Mouse (Mus musculus) adrenal gland, adult 8-10 months (tissue): ENCODE data around the gene Gm6169. TPM values are rescaled to one million over a fixed set of nuclear protein-coding genes. Genes with fewer than 3 reads are reported as not detected.
"Not testable (repeated sequence)": the region's sequence is repeated elsewhere in the genome, so short reads cannot be mapped to it uniquely, and the experiment has no call there.

Experiments used
- DNase-seq: peaks from one replicate; pipeline ENCODE4 v3.0.0; 2022
- total RNA-seq, 4 experiments: library from RNA; stranded (reverse); gene quantifications; 2 replicates each; pipeline ENCODE4 v1.2.4; 2022

The Gm6169 gene
- total RNA-seq = 10 to 100 TPM in 1 of 4 experiments, 1 to 10 TPM in 2, not detected in 1; 1.5 to 11.2 (median 7.5) TPM

GRCm38 (mm10) chr13:97099187-97099852 lies at the start of gene Gm6169:
TSS of gene Gm6169 (minus strand) at chr13:97099237.
- peak; percentile 17 for DNase-seq

- no peak for DNase-seq
These were observed 46.8 kb upstream of the Gm6169 start for GRCm38 (mm10) chr13:97145834-97146233.

GRCm38 (mm10) chr13:97142321-97142720 lies 43.3 kb upstream of the Gm6169 start:
- no peak for DNase-seq

- DNase-seq = not testable (repeated sequence)
These were observed 39.4 kb upstream of the Gm6169 start for GRCm38 (mm10) chr13:97138404-97138931.

- peak; percentile 85 for DNase-seq
These were observed 38.7 kb upstream of the Gm6169 start, which contains the start of the genes Gfm2 and Nsa2 for GRCm38 (mm10) chr13:97137466-97138400. TSS of gene Gfm2 (plus strand) at chr13:97137937. TSS of gene Nsa2 (minus strand) at chr13:97137937.

- DNase-seq = not testable (repeated sequence)
These were observed 31.4 kb upstream of the Gm6169 start for GRCm38 (mm10) chr13:97130413-97130812.

GRCm38 (mm10) chr13:97129654-97130053 lies 30.6 kb upstream of the Gm6169 start:
- not testable (repeated sequence) for DNase-seq

- DNase-seq = no peak
These were observed 22.3 kb upstream of the Gm6169 start for GRCm38 (mm10) chr13:97121341-97121740.

GRCm38 (mm10) chr13:97109046-97109445 lies 10.0 kb upstream of the Gm6169 start:
- DNase-seq = no peak

GRCm38 (mm10) chr13:97107721-97108120 lies 8.7 kb upstream of the Gm6169 start:
- DNase-seq = not testable (repeated sequence)

GRCm38 (mm10) chr13:97104996-97105395 lies 6.0 kb upstream of the Gm6169 start:
- DNase-seq = no peak

- no peak for DNase-seq
These were observed 3.3 kb downstream of the Gm6169 start for GRCm38 (mm10) chr13:97095726-97096125.

GRCm38 (mm10) chr13:97088183-97088582 lies 10.9 kb downstream of the Gm6169 start:
- no peak for DNase-seq

- DNase-seq = no peak
These were observed 11.6 kb downstream of the Gm6169 start for GRCm38 (mm10) chr13:97087421-97087820.

- no peak for DNase-seq
These were observed 12.7 kb downstream of the Gm6169 start for GRCm38 (mm10) chr13:97086316-97086715.

GRCm38 (mm10) chr13:97082432-97082831 lies 16.6 kb downstream of the Gm6169 start:
- DNase-seq = no peak

- no peak for DNase-seq
These were observed 18.4 kb downstream of the Gm6169 start for GRCm38 (mm10) chr13:97080615-97081014.

- DNase-seq = no peak
These were observed 18.8 kb downstream of the Gm6169 start for GRCm38 (mm10) chr13:97080201-97080600.

- no peak for DNase-seq
These were observed 21.5 kb downstream of the Gm6169 start for GRCm38 (mm10) chr13:97077556-97077955.

- no peak for DNase-seq
These were observed 25.5 kb downstream of the Gm6169 start for GRCm38 (mm10) chr13:97073497-97073896.

- peak; percentile 18 for DNase-seq
These were observed 27.3 kb downstream of the Gm6169 start for GRCm38 (mm10) chr13:97071626-97072241.

GRCm38 (mm10) chr13:97070931-97071625 lies 28.0 kb downstream of the Gm6169 start:
- DNase-seq = peak; percentile 13
